Mouse (Mus musculus) MEL (cell line): ENCODE data around the gene Zkscan2. TPM values are rescaled to one million over a fixed set of nuclear protein-coding genes. Genes with fewer than 3 reads are reported as not detected.

ENCODE experiments used
- DNase-seq: peaks from one replicate; pipeline ENCODE4 v3.0.0; 2011; ENCODE audit warnings: low read depth, low spot score
- H3K27ac ChIP-seq: 2 replicates; pipeline ENCODE4 v1.5.1; 2012; ENCODE audit warnings: low read depth, mild to moderate bottlenecking, control low read depth, low read length, moderate library complexity; ENCODE audit not compliant: control insufficient read depth
- H3K27me3 ChIP-seq, 2 experiments: fragments of 150-350 bp in 1 of 2; sonication (generic) in 1 of 2; 2 replicates each; pipeline ENCODE4 v1.6.1; 2012; ENCODE audit warnings: low read length in 2 of 2, mild to moderate bottlenecking in 2 of 2, improper control_type of control experiment in 1 of 2, moderate library complexity in 1 of 2; ENCODE audit not compliant: insufficient read depth in 2 of 2, control insufficient read depth in 1 of 2
- H3K36me3 ChIP-seq, 2 experiments: 2 replicates each; pipeline ENCODE4 v1.6.1; 2012 to 2014; ENCODE audit warnings: low read length in 2 of 2, improper control_type of control experiment in 1 of 2, inconsistent platforms in 1 of 2, mild to moderate bottlenecking in 1 of 2; ENCODE audit not compliant: insufficient read depth in 2 of 2, control insufficient read depth in 1 of 2
- H3K4me1 ChIP-seq, 2 experiments: fragments of 150-350 bp in 1 of 2; sonication (generic) in 1 of 2; 2 replicates each; pipeline ENCODE4 v1.6.1; 2012; ENCODE audit warnings: low read length in 2 of 2, improper control_type of control experiment in 1 of 2, mild to moderate bottlenecking in 1 of 2; ENCODE audit not compliant: insufficient read depth in 2 of 2, control insufficient read depth in 1 of 2
- H3K4me3 ChIP-seq, 2 experiments: fragments of 150-350 bp in 1 of 2; sonication (generic) in 1 of 2; 2 replicates each; pipeline ENCODE4 v1.5.1; 2012; ENCODE audit warnings: low read depth in 2 of 2, low read length in 2 of 2, mild to moderate bottlenecking in 2 of 2, moderate library complexity in 2 of 2, control low read depth in 1 of 2, improper control_type of control experiment in 1 of 2; ENCODE audit not compliant: control insufficient read depth in 1 of 2, insufficient read depth in 1 of 2
- H3K79me2 ChIP-seq: 2 replicates; pipeline ENCODE4 v1.6.1; 2012; ENCODE audit warnings: mild to moderate bottlenecking, low read length, moderate library complexity; ENCODE audit not compliant: control insufficient read depth, poor library complexity, insufficient read depth
- H3K9ac ChIP-seq: 2 replicates; pipeline ENCODE4 v1.6.1; 2012; ENCODE audit warnings: low read depth, mild to moderate bottlenecking, control low read depth, low read length, moderate library complexity; ENCODE audit not compliant: control insufficient read depth, poor library complexity, severe bottlenecking
- H3K9me3 ChIP-seq: fragments of 150-350 bp; sonication (generic); replicated peaks from 2 replicates; pipeline ENCODE4 v1.6.1; 2012; ENCODE audit warnings: mild to moderate bottlenecking, low read length, improper control_type of control experiment, moderate library complexity; ENCODE audit not compliant: insufficient read depth
- CTCF ChIP-seq, 3 experiments: IDR thresholded peaks in 2 of 3; conservative IDR thresholded peaks in 1 of 3; 2 replicates each; pipeline ENCODE4 v1.5.1; 2011 to 2012; ENCODE audit warnings: low read length in 3 of 3, low read depth in 2 of 3, mild to moderate bottlenecking in 2 of 3, improper control_type of control experiment in 1 of 3, inconsistent platforms in 1 of 3, mixed read lengths in 1 of 3, moderate library complexity in 1 of 3; ENCODE audit not compliant: control insufficient read depth in 1 of 3, insufficient read depth in 1 of 3, poor library complexity in 1 of 3, severe bottlenecking in 1 of 3
- E2F4 ChIP-seq: IDR thresholded peaks from 2 replicates; pipeline ENCODE4 v1.6.1; 2011; ENCODE audit warnings: low read depth, low read length, improper control_type of control experiment, borderline replicate concordance
- ELF1 ChIP-seq: IDR thresholded peaks from 2 replicates; pipeline ENCODE4 v1.6.1; 2014; ENCODE audit warnings: low read depth, mild to moderate bottlenecking, inconsistent platforms, low read length, improper control_type of control experiment, moderate library complexity
- GABPA ChIP-seq: IDR thresholded peaks from 2 replicates; pipeline ENCODE4 v1.6.1; 2012; ENCODE audit warnings: low read depth, mild to moderate bottlenecking, inconsistent platforms, low read length, improper control_type of control experiment, moderate library complexity
- MAZ ChIP-seq: IDR thresholded peaks from 2 replicates; pipeline ENCODE4 v1.6.1; 2012; ENCODE audit warnings: low read depth, mild to moderate bottlenecking, inconsistent platforms, low read length, improper control_type of control experiment
- MEF2A ChIP-seq: IDR thresholded peaks from 2 replicates; pipeline ENCODE4 v1.6.1; 2014; ENCODE audit warnings: low read depth, mild to moderate bottlenecking, inconsistent platforms, low read length, improper control_type of control experiment; ENCODE audit not compliant: poor library complexity, insufficient replicate concordance, severe bottlenecking; ENCODE audit errors: extremely low read depth
- MXI1 ChIP-seq: IDR thresholded peaks from 2 replicates; pipeline ENCODE4 v1.6.1; 2011; ENCODE audit warnings: mild to moderate bottlenecking, low read depth, low read length, improper control_type of control experiment
- MYB ChIP-seq: IDR thresholded peaks from 2 replicates; pipeline ENCODE4 v1.6.1; 2011; ENCODE audit warnings: mild to moderate bottlenecking, low read depth, low read length, improper control_type of control experiment
- MYC ChIP-seq: IDR thresholded peaks from 2 replicates; pipeline ENCODE4 v1.6.1; 2011; ENCODE audit warnings: low read depth, mild to moderate bottlenecking, low read length, improper control_type of control experiment, moderate library complexity
- NRF1 ChIP-seq: IDR thresholded peaks from 2 replicates; pipeline ENCODE4 v1.6.1; 2014; ENCODE audit warnings: low read depth, mild to moderate bottlenecking, inconsistent platforms, low read length, improper control_type of control experiment, moderate library complexity; ENCODE audit not compliant: poor library complexity, insufficient read depth, severe bottlenecking
- POLR2AphosphoS5 ChIP-seq: IDR thresholded peaks from 2 replicates; pipeline ENCODE4 v1.6.1; 2012; ENCODE audit warnings: low read depth, borderline replicate concordance, mild to moderate bottlenecking, inconsistent platforms, low read length, moderate library complexity, mixed read lengths
- RCOR1 ChIP-seq: IDR thresholded peaks from 2 replicates; pipeline ENCODE4 v1.6.1; 2012; ENCODE audit warnings: low read depth, mild to moderate bottlenecking, inconsistent platforms, low read length, improper control_type of control experiment
- TAL1 ChIP-seq: IDR thresholded peaks from 2 replicates; pipeline ENCODE4 v1.6.1; 2012; ENCODE audit warnings: mild to moderate bottlenecking, inconsistent platforms, low read length, moderate library complexity, mixed read lengths
- ZC3H11A ChIP-seq: IDR thresholded peaks from 2 replicates; pipeline ENCODE4 v1.6.1; 2012; ENCODE audit warnings: low read depth, mild to moderate bottlenecking, inconsistent platforms, low read length, improper control_type of control experiment
- ZKSCAN1 ChIP-seq: IDR thresholded peaks from 2 replicates; pipeline ENCODE4 v1.6.1; 2012; ENCODE audit warnings: low read depth, mild to moderate bottlenecking, inconsistent platforms, low read length, improper control_type of control experiment, moderate library complexity
- polyA plus RNA-seq, 2 experiments: library from polyadenylated mRNA; stranded (reverse) in 1 of 2; unstranded in 1 of 2; fragments of >175 nt in 1 of 2; fragments of >200 nt in 1 of 2; gene quantifications; 2 replicates each; pipeline versions ENCODE4 v1.2.1 to v1.2.4; 2012; ENCODE audit warnings: low replicate concordance in 2 of 2, low read depth in 1 of 2; ENCODE audit not compliant: insufficient read length in 2 of 2, insufficient read depth in 1 of 2, missing spikeins in 1 of 2
- total RNA-seq: library from RNA; depleted of rRNA; stranded (reverse); fragments of 300-350 nt; gene quantifications from 2 replicates; pipeline ENCODE4 v1.2.3, GENCODE M21; 2012; rRNA removed

Gene Zkscan2
- total RNA-seq = not detected in 2 replicates
- polyA plus RNA-seq = not detected

DNA sequence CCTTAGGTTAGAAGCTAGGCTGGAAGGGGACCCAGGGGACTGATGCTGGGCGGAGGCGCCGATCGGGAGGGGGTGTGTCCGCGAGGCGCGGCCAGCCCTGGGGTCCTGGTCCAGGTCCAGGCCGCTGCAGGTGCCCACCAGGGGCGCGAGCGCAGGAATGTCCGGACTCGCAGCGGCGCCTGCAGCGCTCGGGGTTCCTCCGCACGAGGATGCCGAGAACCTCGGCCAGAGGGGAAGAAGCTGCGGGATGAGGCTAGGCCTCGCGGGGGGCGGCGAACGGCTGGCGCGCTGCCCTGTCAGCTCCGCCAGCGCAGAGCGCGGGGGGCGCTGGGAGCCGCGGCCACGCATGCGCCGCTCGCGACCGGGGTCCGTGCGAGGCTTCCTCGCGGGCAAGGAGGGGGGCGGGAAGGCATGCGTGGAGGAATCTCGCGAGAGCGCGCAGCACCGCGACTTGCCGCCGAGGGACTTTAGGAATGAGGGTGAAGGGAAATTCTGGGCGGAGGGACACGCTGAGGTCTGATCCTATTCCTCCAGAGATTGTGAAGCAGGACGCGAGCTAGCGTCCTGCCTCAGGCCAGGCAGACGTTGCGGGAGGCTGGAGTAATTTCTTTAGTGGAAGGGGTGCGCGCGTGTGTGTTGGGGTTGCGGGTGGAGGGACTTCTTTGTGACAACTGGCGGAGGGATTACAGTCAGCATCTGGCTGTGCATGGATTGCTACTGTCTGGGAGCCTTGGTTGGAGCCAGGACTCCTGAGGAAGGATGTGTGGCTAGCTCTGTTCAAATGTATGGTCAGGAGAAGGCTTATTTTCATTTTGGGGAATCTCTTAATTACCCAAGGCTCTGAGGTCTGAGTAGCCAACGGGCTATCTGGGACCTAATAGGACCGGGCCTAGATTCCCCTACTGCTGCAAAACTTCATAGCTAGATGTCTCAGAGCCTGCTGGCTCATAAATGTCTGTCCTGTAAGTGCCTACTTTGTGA is at the start of gene Zkscan2:
TSS of gene Zkscan2 (minus strand) at position 211 of the 981 bp plus-strand sequence.
- Histone ChIP-seq H3K4me3 (no peak within 1 kb of the TSS), H3K9me3 (no peaks in the 10 kb centered on the region), H3K27ac (no peak within 1 kb of the TSS)
- TF ChIP-seq ZC3H11A (no peak), CTCF (IDR thresholded peaks at IDR 0.05 in 2 of 3, conservative IDR thresholded peaks at IDR 0.05 in 1 of 3; ENCODE audit: control insufficient read depth in 1 of 3, insufficient read depth in 1 of 3, low read depth in 2 of 3, low read length in 3 of 3, poor library complexity in 1 of 3, severe bottlenecking in 1 of 3) (no peak), E2F4 (no peak), NRF1 (no peak), POLR2AphosphoS5 (no peak), GABPA (no peak), MXI1 (no peak), MYB (no peak), MAZ (no peak)
- TF ChIP-seq, all 39 proteins: peak for 0
- H3K36me3 ChIP-seq = no peaks in the 10 kb centered on the region
- peaks cover 0 to 2% of the 10 kb centered on the region in 2 experiments; a peak in 1 of 4 replicates for H3K27me3 ChIP-seq
- H3K79me2 ChIP-seq = no peaks in the 10 kb centered on the region
- no peak for DNase-seq
- no peak within 1 kb of the TSS for H3K9ac ChIP-seq
- H3K4me1 ChIP-seq = no peaks in the 10 kb centered on the region

DNA sequence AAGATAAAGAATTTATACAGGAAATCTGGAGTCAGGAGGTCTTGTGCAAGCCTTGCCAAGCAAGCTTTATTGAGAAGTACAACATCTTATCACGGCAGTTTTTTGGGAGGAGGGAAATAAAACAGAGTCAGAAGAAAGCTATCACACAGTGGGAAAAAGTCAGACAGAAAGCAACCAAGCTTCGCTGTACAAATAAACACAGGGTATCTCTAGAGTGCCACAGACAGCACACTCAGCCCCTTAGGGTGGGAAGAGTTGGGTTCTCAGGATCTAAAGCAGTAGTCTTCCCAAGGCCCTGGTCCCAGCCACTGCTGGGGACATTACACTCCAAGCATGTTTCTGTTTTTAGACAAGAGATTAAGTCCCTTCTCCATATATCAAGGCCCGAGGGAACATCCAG is 28.9 kb upstream of the Zkscan2 start:
- no peak overlapping the region for H3K9ac ChIP-seq

More for the DNA sequence above, 28.9 kb upstream of the Zkscan2 start:
- Histone ChIP-seq H3K9me3 (no peaks in the 10 kb centered on the region), H3K4me1 (no peaks in the 10 kb centered on the region), H3K27me3 (no peaks in the 10 kb centered on the region), H3K79me2 (no peaks in the 10 kb centered on the region), H3K36me3 (no peaks in the 10 kb centered on the region)
- TF ChIP-seq RCOR1 (no peak), ELF1 (no peak), TAL1 (no peak), MYC (no peak), NRF1 (no peak), MEF2A (no peak), MYB (no peak), ZKSCAN1 (no peak), MAZ (no peak)
- TF ChIP-seq, all 39 proteins: peak for 0
- Histone ChIP-seq H3K4me3 (no peak overlapping the region), H3K27ac (no peak overlapping the region)
- DNase-seq = no peak
